Mouse (Mus musculus) monocyte, adult 5-6 weeks (primary cell): ENCODE measurements around the gene Cmbl. TPM values are rescaled to one million over a fixed set of nuclear protein-coding genes. Genes with fewer than 3 reads are reported as not detected.

Experiments
- ATAC-seq: fragments of 153-309, 156-312 bp; replicated peaks from 2 replicates; pipeline ENCODE4 v1.8.0; 2017; ENCODE audit warnings: mild to moderate bottlenecking; ENCODE audit not compliant: low TSS enrichment, insufficient number of reproducible peaks, severe bottlenecking, poor library complexity, low FRiP score
- total RNA-seq: library from RNA; stranded (forward); fragments of 200-1000, 200-491, 200-594 nt; gene quantifications from 3 replicates; pipeline ENCODE4 v1.2.3, GENCODE M21; 2017

Cmbl gene
- total RNA-seq, 1 experiment from 2014 or later, result not detected

DNA sequence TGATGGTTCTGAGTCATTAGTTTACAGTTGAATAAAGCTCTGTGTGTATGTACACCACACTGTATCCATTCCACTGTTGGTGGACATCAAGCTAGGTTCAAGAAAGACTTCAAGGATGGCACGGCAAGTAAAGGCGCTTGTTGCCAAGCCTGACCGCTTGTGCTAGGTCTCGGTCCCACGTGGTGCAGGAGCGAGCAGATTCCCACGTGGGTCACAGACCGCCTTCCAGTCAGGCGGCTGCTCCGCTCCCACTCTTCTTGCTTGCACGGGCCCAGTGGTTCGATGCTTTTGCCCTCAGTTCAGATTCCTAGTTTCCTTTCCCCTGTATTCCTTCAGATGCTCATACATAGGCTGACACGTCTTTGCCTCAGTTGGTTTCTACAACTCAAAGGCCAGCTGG, 37.9 kb downstream of the Cmbl start:
- no peak for ATAC-seq

DNA sequence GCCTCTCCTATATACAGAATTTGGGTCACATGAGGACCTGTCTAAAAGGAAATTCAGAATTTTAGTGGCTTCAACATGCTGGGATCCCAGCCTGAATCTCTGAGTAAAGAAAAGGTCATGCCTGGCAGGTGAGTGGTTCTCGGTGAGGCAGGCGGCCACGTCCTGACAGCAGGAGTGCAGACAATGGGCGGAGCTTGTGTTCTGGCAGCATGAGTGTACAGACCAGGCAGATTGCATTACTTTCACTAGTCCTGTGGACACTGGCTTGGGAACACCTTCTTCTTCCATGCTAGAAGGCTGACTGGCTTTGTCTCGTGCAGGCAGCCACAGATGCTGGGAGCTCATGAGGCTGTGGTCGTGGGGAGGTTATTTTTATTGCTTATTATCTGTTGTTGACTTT, 41.6 kb downstream of the Cmbl start:
- no peak for ATAC-seq

DNA sequence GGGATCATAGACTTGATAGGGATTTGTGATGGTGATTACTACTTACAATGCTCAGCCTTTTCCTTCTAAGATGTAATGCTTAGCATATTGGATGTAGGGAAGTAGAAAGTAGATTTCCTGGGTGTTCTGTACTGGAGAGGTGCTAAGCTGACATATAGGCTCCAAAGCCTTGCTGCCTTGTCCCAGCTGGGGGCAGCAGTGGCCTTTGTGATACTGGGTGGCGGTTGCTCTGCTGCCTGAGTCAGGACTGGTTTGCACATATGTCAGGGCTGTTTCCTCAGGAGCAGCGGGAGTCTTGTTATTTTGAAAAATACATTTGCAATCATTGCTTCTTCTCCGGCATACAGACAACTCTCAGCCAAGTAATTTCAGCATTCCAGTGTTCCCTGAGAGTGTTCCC, 45.8 kb downstream of the Cmbl start:
- ATAC-seq, result no peak

DNA sequence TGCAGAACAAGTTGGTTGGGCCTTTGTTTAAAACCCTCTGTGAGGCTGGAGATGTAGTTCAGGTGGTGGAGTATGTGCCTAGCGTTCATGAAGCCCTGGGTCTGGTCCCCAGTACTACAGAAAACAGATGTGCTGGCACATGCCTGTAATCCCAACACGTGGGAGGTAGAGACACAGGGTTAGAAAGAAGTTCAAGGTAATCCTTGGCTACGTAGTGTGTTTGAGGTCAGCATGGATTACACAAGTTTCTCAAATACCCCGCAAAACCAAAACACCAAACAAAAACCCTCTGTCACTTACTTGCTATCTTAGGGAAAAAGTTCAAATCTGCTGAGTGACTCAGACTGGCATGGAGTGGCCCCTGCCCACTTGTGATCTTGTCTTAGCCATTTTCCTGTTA, 46.8 kb downstream of the Cmbl start:
- ATAC-seq, result no peak

DNA sequence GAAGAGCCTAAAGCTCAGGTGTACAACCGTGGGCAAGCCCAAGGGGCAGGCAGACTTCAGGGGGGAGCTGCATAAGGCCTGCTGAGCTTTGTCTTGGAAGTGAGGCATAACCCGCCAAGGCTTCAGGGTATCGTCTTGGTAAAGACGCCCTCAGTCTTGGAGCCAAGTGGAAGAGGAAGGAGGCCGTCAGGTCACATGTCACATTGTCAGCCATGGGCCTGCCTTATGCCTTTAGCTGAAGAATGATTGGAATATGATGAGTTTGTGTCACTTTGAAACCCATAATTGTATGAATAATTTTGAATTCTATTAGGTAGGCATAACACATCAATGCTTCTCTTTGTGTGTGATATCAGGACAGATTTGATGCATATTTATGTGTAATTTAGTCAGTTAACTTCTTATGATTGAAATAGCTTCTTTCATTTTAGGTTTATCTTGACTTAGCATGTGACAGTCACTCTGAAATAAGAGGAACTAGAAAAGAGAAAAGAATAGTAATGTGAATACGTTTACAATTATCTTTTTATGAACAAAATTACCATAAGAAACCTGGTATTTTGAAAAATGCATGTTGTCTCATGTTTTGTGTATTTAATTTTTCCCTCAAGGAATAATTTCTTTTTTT, 48.8 kb downstream of the Cmbl start:
- no peak for ATAC-seq

DNA sequence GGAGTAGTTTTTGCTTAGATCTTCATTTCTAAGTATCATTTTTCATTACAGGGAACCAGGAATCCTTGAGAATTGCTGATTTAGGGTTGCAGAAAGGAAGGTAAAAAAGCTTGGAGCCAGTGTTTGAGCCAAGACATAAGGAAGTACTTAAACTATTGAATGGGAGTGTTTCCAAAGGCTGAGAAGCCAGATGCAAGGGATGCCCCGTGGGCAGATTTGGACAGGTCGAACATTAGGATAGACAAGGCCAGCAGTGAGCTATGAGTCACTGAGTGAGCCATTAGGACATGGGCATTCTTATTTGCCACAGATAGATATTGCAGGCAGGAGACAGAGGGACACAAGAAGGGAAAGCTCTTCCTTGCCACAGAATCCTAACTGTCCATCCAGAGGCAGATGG, 49.5 kb downstream of the Cmbl start:
- no peak for ATAC-seq

DNA sequence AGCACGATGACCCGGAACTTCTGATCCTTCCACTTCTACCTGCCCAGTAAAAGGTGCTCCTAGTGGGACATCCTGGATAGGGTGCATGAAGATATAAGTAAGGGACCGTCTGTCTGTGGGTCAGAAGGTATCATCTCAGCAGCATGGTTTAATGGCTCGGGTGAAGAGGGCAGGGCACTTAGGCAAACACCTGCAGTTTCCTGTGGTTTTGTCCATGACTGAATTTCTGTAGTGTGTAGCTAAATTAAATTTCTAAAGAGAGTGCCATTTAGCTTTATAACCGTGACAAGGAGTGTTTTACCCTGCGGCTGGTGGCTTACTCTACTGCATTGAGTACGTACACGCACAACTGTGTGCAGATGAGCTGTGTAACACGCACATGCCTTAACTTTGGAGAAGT, 52.1 kb downstream of the Cmbl start:
- ATAC-seq, result no peak

DNA sequence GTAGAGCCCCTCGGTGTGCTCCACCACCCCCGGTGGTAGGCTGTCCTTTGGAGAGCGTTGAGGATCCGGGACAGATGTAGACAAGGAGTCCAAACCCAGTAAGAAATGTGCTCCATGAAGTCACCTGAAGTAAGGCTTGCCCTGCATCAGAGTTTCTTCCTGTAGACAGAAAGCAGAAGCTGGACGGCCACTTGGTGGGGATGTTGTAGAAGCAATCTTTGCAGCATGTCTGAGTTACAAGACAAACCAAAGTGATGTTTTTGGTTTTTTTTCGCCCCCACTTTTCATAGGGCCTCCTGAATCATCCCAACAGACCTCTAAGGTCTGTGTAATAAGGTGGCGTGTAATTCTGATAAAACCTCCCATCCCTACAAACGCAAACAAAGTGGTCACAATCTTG, 54.3 kb downstream of the Cmbl start:
- no peak for ATAC-seq

DNA sequence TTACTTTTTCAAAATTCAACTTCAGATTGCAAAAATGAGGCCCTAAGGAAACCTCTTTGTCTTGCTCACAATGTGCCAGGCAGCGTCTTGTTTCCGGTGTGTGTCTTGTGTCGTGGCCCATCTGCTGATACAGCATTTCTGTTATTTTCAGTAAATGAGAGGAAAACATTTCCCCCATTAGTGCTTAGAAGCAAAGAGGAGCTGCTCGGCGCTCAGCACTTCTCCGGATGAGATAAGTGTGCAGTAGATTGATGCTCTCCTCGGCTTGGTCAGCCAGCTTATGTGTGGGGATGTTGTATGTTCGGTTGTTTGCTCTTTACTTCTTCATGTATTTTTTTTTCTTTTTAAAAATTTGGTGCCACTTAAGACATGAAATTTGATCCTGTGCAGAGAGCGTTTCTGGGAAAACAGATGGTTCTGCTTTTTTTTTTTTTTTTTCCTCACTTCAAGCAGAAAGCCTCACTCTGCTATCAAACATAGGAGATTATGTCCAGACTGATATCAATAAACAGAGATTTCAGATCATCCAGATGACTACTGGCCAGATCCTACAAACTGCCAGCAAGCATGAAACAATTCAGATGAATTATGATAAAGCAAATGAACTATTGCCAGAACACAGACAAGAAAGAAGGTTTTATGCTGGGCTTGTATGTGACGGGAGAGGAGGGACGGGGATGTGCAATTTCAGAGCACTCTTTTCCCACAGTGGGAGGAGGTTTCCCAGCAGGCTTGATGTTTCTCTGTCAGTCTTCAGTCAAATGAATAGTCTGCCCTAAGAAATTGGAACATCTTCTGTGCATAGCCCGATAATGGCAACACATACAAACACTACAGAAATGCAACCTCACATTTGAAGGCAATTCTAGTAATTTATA, 62.3 kb downstream of the Cmbl start:
- ATAC-seq, result no peak

DNA sequence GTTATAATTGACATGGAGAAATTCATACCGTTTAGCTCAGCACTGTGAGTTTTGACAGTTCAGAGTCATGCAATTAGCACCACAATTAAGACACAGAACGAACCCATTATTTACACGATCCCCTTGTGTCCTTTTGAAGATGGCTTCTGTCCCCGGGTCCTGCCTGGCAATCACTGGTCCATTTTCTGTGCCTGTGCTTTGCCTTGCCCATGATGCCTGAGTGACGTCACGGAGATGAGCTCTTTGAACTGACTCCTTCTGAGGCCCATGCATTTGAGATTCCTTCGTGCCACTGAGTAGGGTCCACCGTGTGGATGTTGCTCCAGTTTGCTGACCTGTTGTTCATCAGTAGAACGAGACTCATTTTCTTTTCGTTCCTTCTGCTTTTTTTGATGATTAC, 63.0 kb downstream of the Cmbl start:
- ATAC-seq, result no peak

DNA sequence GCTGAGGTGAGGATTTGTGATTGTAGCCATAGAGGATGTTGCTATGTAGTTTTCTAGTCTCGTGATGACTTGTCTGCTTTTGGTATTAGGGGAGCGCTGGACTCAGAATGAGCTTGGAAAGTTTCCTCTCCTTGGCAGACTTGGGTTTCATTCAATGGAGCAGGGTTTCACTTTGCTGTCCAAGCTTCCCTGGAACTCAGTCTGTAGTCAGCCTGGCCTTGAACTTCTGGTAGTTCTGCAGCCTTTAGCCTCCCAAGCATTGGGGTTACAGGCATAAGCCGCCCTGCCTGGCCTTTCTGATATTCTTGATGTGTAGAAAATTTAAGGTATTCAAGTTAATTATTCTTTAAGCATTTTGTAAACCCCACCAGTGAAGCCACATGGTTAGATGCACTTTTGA, 64.4 kb downstream of the Cmbl start:
- no peak for ATAC-seq

DNA sequence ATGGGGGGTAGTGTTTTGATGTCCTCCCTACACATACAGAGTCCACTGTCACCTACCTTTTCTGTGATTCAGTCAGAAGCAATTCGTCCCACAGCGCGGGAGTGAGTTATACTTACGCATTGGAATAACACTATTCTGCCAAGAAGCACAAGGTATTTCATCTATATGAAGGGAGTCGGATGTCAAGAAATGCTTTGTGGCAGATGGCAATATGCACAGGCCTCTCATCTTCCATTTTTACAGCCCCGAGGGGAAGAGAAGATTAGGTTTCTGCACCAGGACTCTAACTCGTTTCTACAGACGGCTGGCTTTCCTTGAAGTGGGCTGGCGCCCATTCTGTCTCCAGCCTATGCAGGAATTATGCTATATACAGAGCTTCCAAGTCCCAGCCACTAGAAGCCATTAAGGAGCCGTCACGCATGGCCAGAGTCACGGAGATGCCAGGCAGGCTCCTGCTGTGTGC, 66.2 kb downstream of the Cmbl start:
- no peak for ATAC-seq

DNA sequence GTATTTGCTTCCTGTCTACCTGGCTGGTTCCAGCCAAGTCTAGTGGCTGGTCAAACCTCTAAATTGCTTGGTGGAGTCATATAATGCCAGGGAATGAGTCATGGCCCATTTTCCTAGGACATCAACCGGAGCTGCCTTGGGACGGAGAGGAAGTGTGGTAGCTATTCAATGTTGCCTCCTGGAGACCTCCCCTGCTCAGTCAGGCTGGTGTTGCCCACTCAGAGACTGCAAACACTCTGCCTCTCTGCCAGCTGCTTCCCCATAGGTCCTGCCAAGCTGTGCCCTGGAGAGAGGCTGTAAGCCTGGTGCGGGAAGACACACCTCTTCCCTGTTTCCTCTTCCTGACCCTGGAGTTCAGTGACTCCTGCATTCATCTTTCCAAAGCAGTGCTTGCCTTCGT, 67.3 kb downstream of the Cmbl start:
- no peak for ATAC-seq

DNA sequence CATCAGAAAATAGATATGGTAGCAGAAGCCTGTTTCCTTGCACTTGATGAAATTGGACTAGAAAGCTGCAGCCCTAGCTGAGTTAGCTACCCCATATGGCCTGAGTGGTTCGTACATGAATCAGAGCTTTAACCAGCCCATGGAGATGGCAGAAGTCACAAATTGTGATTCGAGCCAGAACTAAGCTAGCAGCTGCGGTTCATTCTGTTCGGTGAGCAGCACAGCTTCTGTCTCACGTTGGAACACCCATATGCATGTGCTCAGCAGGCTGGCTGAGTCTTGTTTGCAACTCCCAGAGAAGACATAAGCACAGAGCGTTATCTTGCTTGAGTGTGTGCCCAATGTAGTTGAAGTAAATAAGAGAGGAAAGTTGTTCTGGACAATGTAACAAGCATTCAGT, 69.4 kb downstream of the Cmbl start:
- ATAC-seq, result no peak

DNA sequence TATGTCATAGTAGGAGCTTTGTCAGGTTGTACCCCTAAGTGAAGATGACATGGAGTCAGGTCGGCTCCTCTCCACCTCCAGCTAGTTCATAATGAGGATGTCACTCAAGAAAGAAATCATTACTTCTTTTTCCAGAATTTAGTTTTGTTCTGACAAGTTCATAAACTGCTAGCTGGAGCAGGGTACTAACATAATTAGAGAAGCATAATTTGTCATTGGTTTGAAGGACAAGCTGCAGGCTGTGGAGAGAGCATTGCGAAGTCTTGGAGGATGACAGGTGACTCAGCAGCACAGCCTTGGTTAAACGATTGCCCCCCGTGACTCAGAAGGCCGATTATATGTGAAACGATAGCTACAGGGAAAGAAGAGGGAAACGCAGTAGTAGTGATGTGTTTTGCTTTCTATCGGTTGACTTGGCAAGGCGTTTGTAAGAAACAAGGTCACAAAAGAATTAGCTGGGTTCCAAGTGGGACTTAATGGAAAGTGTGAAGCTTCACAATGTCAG, 71.0 kb downstream of the Cmbl start:
- no peak for ATAC-seq

Other genes starting within 250 kb of the Cmbl start
- 0.97 to 11.6 TPM (median 9.1 TPM) in 3 replicates for gene Ankrd33b, start 197.7 kb upstream of the Cmbl start, total RNA-seq
- 0.29 to 3.7 TPM (median 1.2 TPM) in 3 replicates for gene Ropn1l, start 111.7 kb upstream of the Cmbl start, total RNA-seq
- gene March6, start 34.3 kb upstream of the Cmbl start, total RNA-seq, result 34.1 to 61.0 TPM (median 34.3 TPM) in 3 replicates
- gene Cct5, start 36.4 kb downstream of the Cmbl start, total RNA-seq, result 214 to 246 TPM (median 236 TPM) in 3 replicates
- 6.8 to 10.1 TPM (median 7.3 TPM) in 3 replicates for gene Fam173b, start 36.5 kb downstream of the Cmbl start, total RNA-seq